Mouse (Mus musculus): ENCODE data around the gene Sntg2.

The Sntg2 gene

DNA sequence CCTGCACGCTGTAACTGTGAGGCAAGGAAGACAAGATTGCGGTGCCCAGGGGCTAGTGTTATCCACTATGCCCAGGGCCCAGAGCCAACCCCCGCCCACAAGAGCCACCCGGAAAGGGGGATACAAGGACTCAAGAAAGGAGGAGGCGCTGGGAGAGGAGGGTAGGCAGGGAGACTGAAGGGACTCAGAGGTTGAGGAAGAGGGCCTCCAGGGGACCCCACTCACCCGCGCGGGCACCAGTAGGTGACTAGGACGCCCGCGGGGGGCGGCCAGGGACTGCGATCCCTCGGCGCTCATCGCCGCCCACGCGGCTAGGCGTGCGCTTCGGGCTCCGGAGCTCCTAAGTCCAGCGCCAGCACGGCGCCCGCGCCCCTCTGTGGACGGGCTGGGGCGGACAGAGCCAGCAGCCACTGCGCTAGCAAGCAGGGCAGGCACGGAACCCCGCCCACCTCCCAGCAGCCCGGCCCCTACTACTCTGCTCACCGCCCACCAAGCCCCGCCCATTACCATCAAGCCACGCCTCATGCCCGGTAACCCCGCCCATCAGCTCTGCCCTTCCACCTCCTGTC, at the start of gene Sntg2:
Sntg2 (minus strand) TSS at position 443 of the 569 bp plus-strand sequence.
- peak; percentile 53 to 63 for DNase-seq (ENCODE audit: low spot score in 2 of 2)

DNA sequence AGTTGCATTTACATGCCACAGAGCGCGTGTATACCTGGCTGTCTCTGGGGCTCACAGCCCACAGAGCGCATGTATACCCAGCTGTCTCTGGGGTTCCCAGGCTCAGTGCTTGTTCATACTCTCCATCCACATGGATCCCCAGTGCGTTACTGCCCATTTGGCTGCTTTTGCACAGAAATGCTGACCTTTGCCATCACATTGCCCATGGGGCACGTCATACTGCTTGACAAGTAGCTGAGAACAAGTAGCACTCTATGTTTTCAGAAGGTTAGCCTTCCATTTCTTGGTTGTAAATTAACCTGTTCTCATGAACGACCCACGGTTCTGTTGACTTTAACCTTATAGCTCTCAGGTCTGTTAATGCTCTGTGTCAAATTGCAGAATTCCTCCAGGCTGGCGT, 43.4 kb upstream of the Sntg2 start:
- DNase-seq (ENCODE audit: low spot score in 2 of 2), result no peak

DNA sequence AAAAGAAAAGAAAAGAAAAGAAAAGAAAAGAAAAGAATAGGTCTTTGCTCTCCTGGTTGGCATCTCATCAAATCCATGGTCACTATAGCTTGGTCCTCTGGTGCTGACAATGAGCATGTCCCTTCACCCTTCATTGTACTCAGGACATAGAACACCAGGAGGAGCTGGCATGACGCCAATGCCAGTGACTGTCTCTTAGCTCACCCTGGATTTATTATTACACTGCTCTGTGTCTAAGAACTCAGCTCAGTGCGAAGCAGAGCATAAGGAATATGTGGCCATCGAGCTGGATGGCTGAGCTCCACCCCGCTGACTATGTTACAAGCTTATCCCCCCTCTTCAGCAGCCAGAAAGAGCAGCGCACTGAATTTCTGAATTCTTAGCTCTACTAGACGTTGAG, 42.8 kb upstream of the Sntg2 start:
- DNase-seq (ENCODE audit: low spot score in 2 of 2), result no peak

DNA sequence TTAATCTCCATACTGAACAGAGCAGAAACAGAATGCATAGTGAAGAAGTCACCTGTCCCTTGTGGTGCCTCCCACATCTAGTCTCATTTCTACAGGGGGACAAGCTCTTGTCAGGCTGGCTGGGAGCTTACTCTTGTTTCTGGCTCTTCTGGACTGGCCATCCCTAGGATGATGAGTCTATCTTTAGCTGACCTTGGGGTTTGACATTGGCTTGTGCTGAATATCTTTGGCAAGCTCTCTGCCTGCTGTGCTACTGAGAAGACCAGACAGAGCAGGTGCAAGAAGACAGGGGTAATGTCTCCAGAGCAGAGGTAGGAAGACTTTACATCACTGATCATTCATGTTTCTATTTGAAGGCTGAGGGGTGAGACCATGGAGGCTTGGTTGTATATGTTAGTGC, 29.5 kb upstream of the Sntg2 start:
- DNase-seq (ENCODE audit: low spot score in 2 of 2), result peak; percentile 4 to 16

DNA sequence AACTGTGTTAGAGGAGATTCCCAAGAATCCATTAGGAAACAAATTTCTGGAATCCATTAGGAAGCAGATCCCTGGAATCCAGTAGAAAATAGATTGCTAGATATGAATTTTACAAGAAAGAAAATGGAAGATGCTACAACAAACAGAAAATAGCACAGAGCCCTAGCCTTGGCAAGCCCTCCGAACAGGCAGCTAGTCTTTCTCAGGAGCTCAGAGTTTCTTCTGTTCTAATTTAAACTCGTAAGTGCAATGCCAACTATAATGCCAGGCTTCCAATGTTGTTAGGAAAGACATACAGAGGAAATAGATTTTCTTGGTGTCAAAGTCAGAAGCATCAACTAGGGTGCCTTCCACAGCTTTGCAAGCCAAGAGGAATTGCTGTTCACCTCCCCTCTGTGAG, 27.4 kb upstream of the Sntg2 start:
- no peak for DNase-seq (ENCODE audit: low spot score in 2 of 2)

DNA sequence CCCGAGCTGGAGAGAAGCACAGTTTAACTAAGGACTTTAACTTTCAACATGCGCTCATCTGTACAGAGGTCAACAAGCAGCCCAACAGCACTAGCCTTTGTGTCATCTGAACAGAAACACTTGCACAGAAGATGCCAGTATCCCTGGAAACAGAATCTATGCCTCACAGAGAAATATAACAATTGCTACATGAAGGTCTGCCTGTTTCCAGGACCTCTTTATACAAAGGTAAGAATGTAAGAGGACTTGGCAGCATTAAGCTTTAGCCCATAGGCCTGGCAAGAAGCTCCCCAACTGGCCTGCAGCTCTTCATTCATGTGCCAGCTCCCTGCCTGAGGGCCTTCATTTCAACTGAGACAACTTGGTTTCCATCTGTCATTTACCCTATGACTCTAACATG, 26.9 kb upstream of the Sntg2 start:
- DNase-seq (ENCODE audit: low spot score in 2 of 2), result no peak

DNA sequence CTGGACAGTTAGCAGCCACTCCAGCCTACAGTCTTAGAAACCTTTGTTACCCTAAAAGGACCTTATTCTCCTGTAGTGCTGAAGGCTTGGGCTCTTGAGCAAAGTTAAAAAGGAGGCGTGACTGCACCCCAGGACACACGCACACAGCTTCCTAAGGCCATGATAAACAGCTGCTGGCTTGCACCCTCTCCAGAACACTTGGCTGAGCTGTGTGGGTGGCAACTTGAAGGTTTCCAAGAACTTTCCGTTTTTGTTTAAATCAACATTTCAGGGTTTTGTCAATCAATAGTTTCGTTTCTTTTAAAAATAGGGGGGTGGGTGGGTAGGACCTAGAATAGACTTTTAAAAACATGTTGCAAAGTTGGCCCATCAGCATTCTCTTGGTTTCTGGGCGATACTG, 882 bp downstream of the Sntg2 start:
- peak in 1 of 2 experiments; percentile 6 for DNase-seq (ENCODE audit: low spot score in 2 of 2)

DNA sequence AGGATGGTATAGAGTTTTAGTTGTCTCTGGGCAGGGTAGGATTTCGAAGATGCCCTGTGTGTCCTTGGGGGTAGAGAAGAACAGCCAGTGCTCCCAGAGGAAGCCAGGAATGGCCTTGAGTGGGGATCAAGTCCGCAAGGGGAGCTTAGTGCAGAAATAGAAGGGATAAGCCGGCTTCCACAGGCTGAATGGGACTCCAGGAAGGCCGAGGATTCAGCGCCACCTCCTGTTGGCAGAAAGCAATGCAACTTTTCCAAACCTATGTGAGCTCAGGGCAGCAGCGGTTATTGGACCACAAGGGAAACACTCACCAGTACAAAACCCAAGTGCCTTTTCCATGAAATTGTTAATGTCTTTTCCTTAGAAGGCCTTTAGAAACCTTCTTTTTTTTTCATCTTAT, 3.4 kb downstream of the Sntg2 start:
- DNase-seq (ENCODE audit: low spot score in 2 of 2), result peak; percentile 30 to 70

DNA sequence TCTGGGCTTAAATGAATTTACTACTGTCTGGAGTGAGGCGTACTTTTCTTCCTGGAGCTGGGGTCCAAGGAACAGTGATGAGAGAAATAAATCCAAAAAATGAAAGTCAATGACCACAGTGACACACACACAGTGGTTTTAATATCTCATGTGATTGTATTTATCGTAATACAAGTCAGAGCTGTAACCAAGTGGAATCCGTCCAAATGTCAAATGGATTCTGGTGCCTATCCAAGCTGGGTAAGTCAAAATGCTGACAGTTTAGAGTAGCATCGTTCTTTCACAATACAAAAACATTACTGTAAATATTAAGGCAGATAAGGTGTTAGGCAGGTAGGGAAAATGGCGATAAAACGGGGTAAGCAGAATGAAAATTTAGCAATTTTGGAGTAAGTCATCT, 4.0 kb downstream of the Sntg2 start:
- DNase-seq (ENCODE audit: low spot score in 2 of 2), result no peak

DNA sequence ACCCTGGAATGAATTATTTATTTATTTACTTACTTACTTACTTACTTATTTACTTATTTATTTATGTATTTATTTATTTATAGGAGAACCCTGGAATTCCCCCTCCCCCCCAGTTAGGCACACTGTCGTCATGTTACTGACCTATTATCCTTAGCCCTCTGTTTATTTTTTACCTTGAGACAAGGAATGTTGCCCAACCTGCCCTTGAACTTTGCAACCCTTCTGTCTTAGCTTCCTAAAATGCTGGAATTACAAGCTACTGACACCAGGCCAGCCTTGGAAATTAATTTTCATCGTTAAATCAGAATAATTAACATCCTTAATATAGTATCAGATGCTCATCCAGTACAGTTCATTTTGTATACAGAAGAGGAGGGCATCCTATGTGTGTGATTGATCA, 10.9 kb downstream of the Sntg2 start:
- no peak for DNase-seq (ENCODE audit: low spot score in 2 of 2)

DNA sequence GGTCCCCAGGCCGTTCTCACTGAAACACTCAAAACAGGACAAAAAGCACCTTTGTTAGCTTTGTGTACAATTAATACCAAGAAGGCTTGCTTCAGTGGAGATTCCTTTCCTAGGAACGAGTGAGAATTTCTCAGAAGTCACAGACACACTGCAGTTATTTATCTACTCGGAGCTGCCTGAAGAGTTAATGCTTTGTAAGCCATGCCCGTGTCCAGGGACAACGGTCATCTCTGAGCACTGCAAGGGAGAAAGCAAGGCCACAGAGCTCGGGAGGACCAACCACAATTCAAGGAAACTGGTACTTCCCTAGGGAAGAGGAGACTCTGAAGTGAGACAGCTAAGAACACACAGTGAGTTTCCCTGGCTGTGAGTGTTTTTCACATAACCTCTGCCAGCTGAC, 15.5 kb downstream of the Sntg2 start:
- no peak for DNase-seq (ENCODE audit: low spot score in 2 of 2)

DNA sequence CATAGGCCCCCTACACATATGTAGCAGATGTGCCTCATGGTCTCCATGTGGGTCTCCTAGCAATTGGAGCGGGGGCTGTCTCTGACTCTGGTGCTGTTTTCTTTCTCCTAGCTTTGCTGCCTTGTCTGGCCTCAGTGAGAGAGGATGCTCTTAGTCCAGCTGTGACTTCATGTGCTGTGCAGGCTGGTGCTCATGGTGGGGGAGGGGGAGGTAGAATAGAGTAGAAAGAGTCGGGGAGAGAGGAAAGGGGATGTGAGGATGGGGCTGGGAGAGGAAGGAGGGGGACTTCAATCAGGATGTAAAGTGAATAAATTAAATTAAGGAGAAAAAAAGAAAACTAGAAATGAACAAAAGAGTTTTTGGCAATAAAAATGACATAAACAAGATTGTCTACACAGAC, 20.8 kb downstream of the Sntg2 start:
- DNase-seq (ENCODE audit: low spot score in 2 of 2), result no peak

DNA sequence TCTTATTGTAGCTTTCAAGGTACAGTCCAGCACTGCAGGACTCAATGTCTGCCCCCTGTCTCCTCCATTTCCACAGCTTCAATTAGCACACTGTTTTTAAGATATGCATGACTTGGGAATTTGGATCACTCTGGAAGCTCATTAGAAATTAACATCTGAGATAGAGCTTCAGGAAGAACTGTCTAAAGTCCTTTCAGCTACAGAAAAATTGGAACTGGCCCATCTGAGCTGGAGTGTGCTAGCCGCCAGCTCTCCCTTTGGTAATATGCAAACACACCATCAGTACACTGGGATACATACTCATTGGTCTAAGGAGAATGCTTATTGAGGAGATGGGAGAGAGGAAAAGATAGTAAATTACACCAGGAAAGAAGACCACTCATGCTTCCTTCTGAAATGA, 25.1 kb downstream of the Sntg2 start:
- no peak for DNase-seq (ENCODE audit: low spot score in 2 of 2)

DNA sequence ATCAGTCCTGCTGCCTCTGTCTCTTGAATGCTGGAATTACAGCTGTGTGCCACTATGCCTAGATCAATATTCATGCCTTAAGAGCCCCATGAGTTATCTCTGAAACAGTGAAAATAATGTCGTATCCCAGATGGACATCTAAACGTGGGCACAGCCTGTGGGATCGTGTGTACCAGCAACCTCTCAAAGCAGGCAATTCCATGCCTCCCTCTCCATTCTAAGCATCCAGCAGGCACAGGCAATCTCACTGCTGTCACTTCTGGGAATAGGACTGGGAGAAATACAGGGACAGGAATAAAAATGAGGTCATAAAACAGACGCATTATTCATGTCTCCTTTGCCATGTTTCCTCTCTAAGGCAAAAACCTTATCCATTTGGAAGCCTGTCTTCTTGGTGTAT, 25.9 kb downstream of the Sntg2 start:
- no peak for DNase-seq (ENCODE audit: low spot score in 2 of 2)

DNA sequence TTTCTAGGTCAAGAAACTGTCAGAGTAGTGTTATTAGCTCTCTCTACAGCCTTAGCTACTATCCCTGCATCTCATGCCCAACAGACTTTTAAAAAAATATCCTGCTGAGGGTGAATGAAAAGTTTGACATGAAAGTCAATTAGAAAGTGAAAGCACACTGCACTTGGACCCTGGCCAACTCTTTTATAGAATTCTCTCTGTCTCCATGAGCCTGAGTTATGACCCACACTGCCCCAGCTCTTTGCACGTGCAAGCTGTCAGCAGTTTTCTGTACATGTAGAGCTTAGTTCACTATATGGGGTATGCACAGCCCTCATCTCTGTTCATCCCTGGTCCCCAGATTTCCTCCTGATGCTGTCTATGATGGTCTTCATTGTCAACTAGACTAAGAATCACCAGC, 28.4 kb downstream of the Sntg2 start:
- no peak for DNase-seq (ENCODE audit: low spot score in 2 of 2)

DNA sequence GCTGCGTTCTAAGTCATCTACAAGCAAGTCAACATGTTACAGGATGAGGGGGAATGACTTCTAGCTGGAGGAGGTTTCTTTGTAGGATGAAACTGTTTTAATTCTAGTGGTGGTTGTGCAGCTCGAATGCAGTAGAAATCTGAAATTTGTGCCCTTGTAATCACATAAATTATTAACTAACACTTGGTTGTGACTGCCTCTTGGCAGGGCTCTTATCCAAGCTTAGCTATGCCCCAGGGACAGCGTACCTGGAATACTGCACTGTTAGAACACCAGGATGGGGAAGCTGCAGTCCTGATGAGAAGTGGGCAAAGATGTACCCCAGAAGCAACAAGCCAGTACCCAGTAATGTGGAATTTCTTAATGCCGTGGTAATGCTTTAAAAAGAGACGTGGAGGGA, 36.9 kb downstream of the Sntg2 start:
- no peak for DNase-seq (ENCODE audit: low spot score in 2 of 2)

DNA sequence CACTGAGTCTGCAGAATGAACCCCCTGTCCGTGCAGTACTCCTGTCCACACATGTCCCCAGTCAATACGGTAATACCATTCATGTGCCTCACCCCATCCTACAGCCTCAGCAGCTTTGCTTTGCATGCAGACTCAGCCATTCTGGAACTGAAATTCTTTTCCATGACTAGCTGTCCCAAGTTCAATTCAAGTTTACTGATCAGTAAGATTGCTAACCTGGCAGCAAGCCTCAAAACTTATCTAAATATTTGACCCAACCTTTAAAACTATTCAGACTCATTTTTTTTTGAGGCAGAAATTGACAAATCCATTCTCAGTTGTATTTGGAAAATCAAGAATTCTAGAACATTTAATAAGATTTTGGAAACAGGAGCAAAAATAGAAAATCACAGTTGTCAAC, 38.7 kb downstream of the Sntg2 start:
- no peak for DNase-seq (ENCODE audit: low spot score in 2 of 2)

DNA sequence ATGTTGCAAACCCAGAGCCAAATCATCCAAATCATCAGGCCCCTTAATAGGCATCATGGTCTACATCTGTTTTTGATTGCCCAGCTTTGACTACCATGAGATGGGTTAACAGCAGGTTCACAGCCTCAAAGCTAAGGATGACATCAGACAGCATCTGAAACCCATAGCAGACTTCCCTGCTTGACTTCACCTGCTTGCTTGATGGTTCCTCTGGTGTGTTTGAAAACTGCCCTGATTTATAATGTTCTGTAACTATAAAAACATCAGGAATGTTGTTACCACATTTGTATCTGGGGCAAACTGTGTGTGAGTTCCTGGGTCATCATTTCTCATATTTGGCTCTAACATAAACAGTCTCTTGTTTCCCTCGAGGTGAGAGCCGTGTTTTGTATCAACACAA, 55.2 kb downstream of the Sntg2 start:
- DNase-seq (ENCODE audit: low spot score in 2 of 2), result no peak

DNA sequence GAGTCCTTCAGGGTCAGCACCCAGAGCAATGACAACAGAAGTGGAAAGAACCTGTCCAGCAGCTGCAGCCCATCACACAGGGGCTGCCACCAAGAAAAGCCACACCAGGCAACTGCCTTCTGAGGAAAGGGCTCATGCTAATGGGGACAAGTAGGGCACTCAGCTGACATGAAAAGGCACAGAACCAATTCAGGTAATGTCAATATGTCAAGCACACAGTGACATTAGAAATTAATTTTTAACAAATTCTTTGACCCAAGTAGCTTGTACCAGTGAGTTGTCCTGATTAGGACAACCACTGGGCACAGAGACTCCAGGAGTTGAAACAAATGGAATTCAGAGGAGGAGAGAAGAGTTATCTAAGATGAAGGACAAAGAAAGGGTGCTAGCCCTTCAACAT, 60.2 kb downstream of the Sntg2 start:
- DNase-seq (ENCODE audit: low spot score in 2 of 2), result no peak

DNA sequence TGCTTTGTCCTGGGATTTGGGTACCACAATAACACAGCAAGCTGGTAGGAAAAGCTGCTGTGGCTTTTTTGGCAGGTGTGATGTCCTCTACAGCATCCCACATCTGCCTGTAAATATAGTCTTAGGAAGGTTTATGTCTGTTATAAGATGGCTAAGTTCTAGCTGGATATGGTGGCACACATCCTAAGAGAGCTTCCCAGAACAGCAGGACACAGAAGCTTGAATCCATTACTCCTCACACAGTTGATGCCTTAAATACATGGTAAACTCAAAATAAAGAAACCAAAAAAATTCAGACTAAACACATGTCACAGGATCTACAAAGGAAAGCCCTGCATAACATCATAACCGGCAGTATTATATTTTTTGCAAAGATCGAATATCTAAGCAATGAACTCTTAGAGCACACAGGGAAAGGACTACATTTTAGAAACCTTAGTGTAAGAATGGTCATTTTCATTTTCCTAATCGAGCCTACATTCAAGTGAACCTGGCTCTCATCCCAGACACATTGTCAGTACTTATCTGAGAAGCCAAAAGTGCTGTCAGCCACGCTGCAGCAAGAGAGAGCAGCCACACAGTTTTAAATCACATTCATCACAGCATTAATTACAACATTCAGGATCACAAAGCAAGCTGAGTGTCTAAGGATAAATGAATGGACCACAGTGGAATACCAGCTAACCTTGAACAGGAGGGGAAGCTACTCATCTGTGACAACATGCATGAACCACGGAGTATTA, 64.8 kb downstream of the Sntg2 start:
- peak in 1 of 2 experiments; percentile 10 for DNase-seq (ENCODE audit: low spot score in 2 of 2)

DNA sequence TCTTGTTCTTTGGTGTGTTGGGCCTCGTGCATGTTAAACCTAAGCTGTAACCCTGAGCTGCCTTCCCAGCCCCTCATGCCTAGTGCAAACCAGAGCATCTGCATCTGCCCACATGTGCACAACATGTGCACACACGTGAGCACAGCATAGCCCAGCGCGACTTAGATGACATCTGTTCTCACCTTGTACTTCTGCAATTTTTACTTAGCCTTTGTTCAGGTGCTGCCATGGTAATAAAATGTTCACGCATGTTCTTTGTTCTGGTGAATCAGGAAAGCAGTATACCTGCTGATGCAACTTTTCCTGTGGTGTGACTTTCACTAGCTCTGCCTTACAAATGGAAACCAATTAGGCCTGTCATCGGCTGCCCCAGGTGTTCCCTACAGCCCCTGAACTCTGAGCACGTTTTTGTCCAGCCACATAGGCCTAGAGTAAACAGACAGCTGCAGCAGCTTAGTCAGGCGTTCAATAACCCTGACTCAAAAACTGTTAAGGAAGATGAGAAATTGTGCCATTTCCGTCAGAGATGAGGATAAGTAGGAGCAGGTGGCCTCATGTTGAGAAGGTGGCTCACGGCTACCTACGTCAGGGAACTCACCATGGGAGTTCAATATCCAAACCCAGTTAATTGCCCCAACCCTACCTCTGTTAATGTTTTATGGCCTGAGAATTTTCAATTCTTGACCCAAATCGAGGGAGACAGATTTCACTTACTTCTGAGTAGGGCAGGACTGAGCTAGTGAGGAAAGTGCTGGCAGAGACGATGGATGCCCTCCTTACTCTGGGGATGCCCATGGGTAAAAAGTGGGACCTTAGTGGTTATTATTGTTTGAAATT, 80.2 kb downstream of the Sntg2 start:
- no peak for DNase-seq (ENCODE audit: low spot score in 2 of 2)

DNA sequence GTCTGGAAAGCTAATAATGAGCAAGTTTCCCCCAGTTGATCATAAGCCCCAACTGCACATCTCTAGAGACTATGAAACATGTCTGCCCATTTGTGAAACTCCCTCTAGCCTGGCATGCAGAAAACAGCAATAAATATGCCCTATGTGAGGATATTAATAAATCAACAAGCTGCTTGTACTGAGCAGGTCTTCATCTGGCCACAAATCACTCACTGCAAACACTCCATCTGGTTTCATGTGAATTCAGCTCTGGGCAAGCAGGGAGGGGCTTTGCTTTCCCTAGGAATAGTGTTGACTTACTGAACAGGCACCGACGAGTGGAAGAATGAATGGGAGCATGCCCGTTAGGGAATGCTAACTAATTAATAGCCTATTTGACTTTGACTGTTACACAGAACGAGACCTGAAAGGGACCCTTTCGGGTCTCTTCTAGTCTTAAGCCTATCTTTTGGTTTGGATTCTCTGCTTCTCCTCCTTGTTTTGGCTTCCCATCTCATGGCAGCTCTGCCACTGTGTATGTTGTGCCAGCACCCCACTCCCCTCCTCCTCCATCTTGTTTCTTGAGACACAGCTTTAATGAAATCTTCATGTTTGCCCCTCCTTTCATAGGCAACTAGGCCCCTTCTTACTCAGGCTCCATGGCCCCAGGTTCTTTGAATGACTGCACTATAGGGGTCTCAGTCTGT, 86.1 kb downstream of the Sntg2 start:
- DNase-seq (ENCODE audit: low spot score in 2 of 2), result no peak
